Mouse (Mus musculus) stomach, embryonic 14.5 days (tissue): ENCODE data around the gene Lrrc39. TPM values are rescaled to one million over a fixed set of nuclear protein-coding genes. Genes with fewer than 3 reads are reported as not detected.

ENCODE experiments used
- ATAC-seq: fragments of 200-750 bp; cut with Nextera tagmentation; 2 replicates; pipeline ENCODE4 v1.8.0; 2017; ENCODE audit warnings: low read depth, moderate TSS enrichment; ENCODE audit not compliant: insufficient number of reproducible peaks, insufficient read depth, low FRiP score
- H3K27ac ChIP-seq: fragments of 300-500 bp; sonication (generic); 2 replicates; pipeline ENCODE4 v1.5.1; 2014; ENCODE audit warnings: mild to moderate bottlenecking, low read length, moderate library complexity, mixed read lengths
- H3K27me3 ChIP-seq: fragments of 300-500 bp; sonication (generic); 2 replicates; pipeline ENCODE4 v1.6.1; 2014; ENCODE audit warnings: low read length, control low read depth, mixed read lengths; ENCODE audit not compliant: control insufficient read depth, insufficient read depth
- H3K36me3 ChIP-seq: fragments of 300-500 bp; sonication (generic); 2 replicates; pipeline ENCODE4 v1.6.1; 2014; ENCODE audit warnings: mild to moderate bottlenecking, control low read depth, low read length, moderate library complexity, mixed read lengths; ENCODE audit not compliant: control insufficient read depth, insufficient read depth
- H3K4me1 ChIP-seq: fragments of 300-500 bp; sonication (generic); 2 replicates; pipeline ENCODE4 v1.6.1; 2014; ENCODE audit warnings: low read length, control low read depth, mixed read lengths; ENCODE audit not compliant: control insufficient read depth, insufficient read depth
- H3K4me2 ChIP-seq: fragments of 300-500 bp; sonication (generic); replicated peaks from 2 replicates; pipeline ENCODE4 v1.6.1; 2014; ENCODE audit warnings: low read depth, low read length, control low read depth
- H3K4me3 ChIP-seq: fragments of 300-500 bp; sonication (generic); 2 replicates; pipeline ENCODE4 v1.5.1; 2014; ENCODE audit warnings: low read depth, low read length, control low read depth
- H3K9ac ChIP-seq: fragments of 300-500 bp; sonication (generic); replicated peaks from 2 replicates; pipeline ENCODE4 v1.6.1; 2014; ENCODE audit warnings: low read depth, mild to moderate bottlenecking, control low read depth, low read length, moderate library complexity, mixed read lengths
- H3K9me3 ChIP-seq: fragments of 300-500 bp; sonication (generic); 2 replicates; pipeline ENCODE4 v1.6.1; 2016; ENCODE audit warnings: low read depth, low read length, control low read depth; ENCODE audit not compliant: control insufficient read depth
- WGBS: fragments of 180-500 bp; shearing (Covaris S2); extraction: QIAGEN DNeasy Blood & Tissue Kit; methylation state at CpG from one replicate; pipeline ENCODE4 v1.1.7; 2014; 5-methylcytosine and 5-hydroxymethylcytosine counted together
- polyA plus RNA-seq: library from polyadenylated mRNA; unstranded; fragments of >200 nt; fragmentation: Nextera tagmentation; extraction: Ambion mirVana; gene quantifications from 2 replicates; pipeline ENCODE4 v1.2.1, GENCODE M21; 2014

Gene Lrrc39
- polyA plus RNA-seq, 1 experiment from 2014 or later: 0.80 TPM

GRCm38 (mm10) chr3:116618855-116619254 lies 56.1 kb downstream of the Lrrc39 start:
- Histone ChIP-seq H3K4me3 (no peak overlapping the region), H3K4me2 (no peak overlapping the region), H3K9me3 (no peaks in the 10 kb centered on the region), H3K27ac (no peak overlapping the region), H3K9ac (no peak overlapping the region), H3K36me3 (peaks cover 23% of the 10 kb centered on the region), H3K4me1 (no peaks in the 10 kb centered on the region), H3K27me3 (no peaks in the 10 kb centered on the region)
- ATAC-seq: no peak
- WGBS: 72% methylated on average over 6 of the region's 6 CpGs

DNA sequence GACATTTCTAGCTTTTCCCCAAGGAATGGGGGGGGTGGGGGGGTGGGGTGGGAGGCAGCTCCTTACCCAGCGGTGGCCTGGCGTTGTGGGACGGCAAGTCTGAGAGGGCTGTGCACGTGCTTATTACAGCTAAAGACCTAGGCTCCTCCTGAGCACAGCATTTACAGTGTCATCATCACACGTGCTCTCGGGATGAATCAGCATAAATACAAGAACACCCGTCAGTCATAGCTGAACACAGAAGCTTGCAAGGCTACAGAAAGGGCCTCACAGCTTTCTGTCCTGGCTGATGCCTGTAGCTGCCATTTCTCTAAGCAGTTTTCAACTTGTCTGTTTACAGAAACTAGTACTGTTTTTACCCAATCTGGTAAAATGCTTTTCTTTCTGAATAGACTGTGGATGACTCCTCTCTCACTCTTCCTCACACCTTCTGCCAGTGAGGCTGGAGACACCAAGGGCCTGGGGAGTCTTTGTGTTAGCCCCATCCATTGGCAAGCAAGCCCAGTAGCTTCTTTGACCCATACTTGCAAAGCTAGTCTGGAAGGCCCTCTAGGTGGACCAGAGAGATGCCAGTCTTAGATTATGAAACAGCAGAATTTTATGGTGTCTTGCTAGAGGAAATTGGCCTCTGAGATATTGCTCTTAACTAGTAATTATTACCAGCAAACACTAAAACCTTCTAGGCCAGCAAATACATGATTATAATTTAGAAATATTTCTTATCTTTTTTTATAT lies 58.0 kb downstream of the Lrrc39 start:
- H3K9me3 ChIP-seq: no peaks in the 10 kb centered on the region
- no peaks in the 10 kb centered on the region for H3K4me1 ChIP-seq
- 92% methylated on average over 7 of the region's 7 CpGs for WGBS
- H3K4me2 ChIP-seq: no peak overlapping the region
- no peak overlapping the region for H3K9ac ChIP-seq
- no peak overlapping the region for H3K27ac ChIP-seq
- ATAC-seq: no peak
- H3K36me3 ChIP-seq: peaks cover 20% of the 10 kb centered on the region
- H3K4me3 ChIP-seq: no peak overlapping the region
- H3K27me3 ChIP-seq: no peaks in the 10 kb centered on the region

- peaks cover 16% of the 10 kb centered on the region for H3K36me3 ChIP-seq
- no peak overlapping the region for H3K4me3 ChIP-seq
- no peaks in the 10 kb centered on the region for H3K9me3 ChIP-seq
- H3K9ac ChIP-seq: no peak overlapping the region
- H3K4me1 ChIP-seq: no peaks in the 10 kb centered on the region
- WGBS: 90% methylated on average over 7 of the region's 7 CpGs
- no peak for ATAC-seq
- no peaks in the 10 kb centered on the region for H3K27me3 ChIP-seq
- H3K4me2 ChIP-seq: no peak overlapping the region
- H3K27ac ChIP-seq: no peak overlapping the region
These were observed 59.9 kb downstream of the Lrrc39 start for GRCm38 (mm10) chr3:116622641-116623040.

GRCm38 (mm10) chr3:116631459-116631858 lies 68.7 kb downstream of the Lrrc39 start:
- Histone ChIP-seq H3K4me1 (no peaks in the 10 kb centered on the region), H3K9me3 (no peaks in the 10 kb centered on the region), H3K27ac (no peak overlapping the region), H3K36me3 (peaks cover 48% of the 10 kb centered on the region), H3K4me2 (no peak overlapping the region), H3K27me3 (no peaks in the 10 kb centered on the region), H3K9ac (no peak overlapping the region), H3K4me3 (no peak overlapping the region)
- 81% methylated on average over 1 of the region's 1 CpGs for WGBS
- ATAC-seq: no peak

Other genes starting within 250 kb of the Lrrc39 start
- gene Cdc14a, start 138.9 kb upstream of the Lrrc39 start, polyA plus RNA-seq: 15.4 and 15.7 TPM in 2 replicates
- 73.9 and 75.4 TPM in 2 replicates for gene Rtca, start 54.8 kb upstream of the Lrrc39 start, polyA plus RNA-seq
- gene Dbt, start 49.9 kb upstream of the Lrrc39 start, polyA plus RNA-seq: 16.7 and 18.8 TPM in 2 replicates
- 25.5 and 27.9 TPM in 2 replicates for gene Sass6, start 32.0 kb downstream of the Lrrc39 start, polyA plus RNA-seq
- gene Trmt13, start 51.6 kb downstream of the Lrrc39 start, polyA plus RNA-seq: 33.5 and 36.6 TPM in 2 replicates
- 96.8 and 102 TPM in 2 replicates for gene Mfsd14a, start 99.7 kb downstream of the Lrrc39 start, polyA plus RNA-seq
- not detected in 2 replicates for gene Gm43191, start 118.3 kb downstream of the Lrrc39 start, polyA plus RNA-seq
- gene Slc35a3, start 149.9 kb downstream of the Lrrc39 start, polyA plus RNA-seq: 22.4 and 26.7 TPM in 2 replicates
- gene Agl, start 245.2 kb downstream of the Lrrc39 start, polyA plus RNA-seq: 18.8 and 19.6 TPM in 2 replicates